Mouse (Mus musculus): ENCODE results near the gene Iqcg.
"Not testable (repeated sequence)": the region's sequence is repeated elsewhere in the genome, so short reads cannot be mapped to it uniquely, and the experiment has no call there.

Iqcg gene

GRCm38 (mm10) chr16:33056095-33056785 is at the start of gene Iqcg, which contains the start of gene Rpl35a:
Gene Iqcg, minus strand, starts transcription at chr16:33056218.
Gene Rpl35a, plus strand, starts transcription at chr16:33056453.
- peak; percentile 92 to 94 for DNase-seq

- DNase-seq: no peak
Observed at GRCm38 (mm10) chr16:33085666-33086065, 29.6 kb upstream of the Iqcg start.

GRCm38 (mm10) chr16:33083996-33084395 is 28.0 kb upstream of the Iqcg start:
- DNase-seq: no peak

- no peak for DNase-seq
Observed at GRCm38 (mm10) chr16:33082951-33083350, 26.9 kb upstream of the Iqcg start.

GRCm38 (mm10) chr16:33080063-33080462 is 24.0 kb upstream of the Iqcg start:
- no peak for DNase-seq

GRCm38 (mm10) chr16:33077069-33077627 is 21.1 kb upstream of the Iqcg start:
- DNase-seq: no peak

- DNase-seq: no peak
Observed at GRCm38 (mm10) chr16:33076078-33076477, 20.1 kb upstream of the Iqcg start.

GRCm38 (mm10) chr16:33074967-33075366 is 18.9 kb upstream of the Iqcg start:
- DNase-seq: no peak

GRCm38 (mm10) chr16:33072871-33073557 is 17.0 kb upstream of the Iqcg start:
- DNase-seq: no peak

- no peak for DNase-seq
Observed at GRCm38 (mm10) chr16:33070928-33071327, 14.9 kb upstream of the Iqcg start.

GRCm38 (mm10) chr16:33064636-33065035 is 8.6 kb upstream of the Iqcg start:
- peak in 1 of 2 experiments; percentile 8 for DNase-seq

- no peak for DNase-seq
Observed at GRCm38 (mm10) chr16:33063267-33063666, 7.2 kb upstream of the Iqcg start.

GRCm38 (mm10) chr16:33062682-33063131 is 6.7 kb upstream of the Iqcg start:
- no peak for DNase-seq

- DNase-seq: peak; percentile 93 to 95
Observed at GRCm38 (mm10) chr16:33062024-33062681, 6.1 kb upstream of the Iqcg start, which contains the start of gene Lmln. Gene Lmln, plus strand, starts transcription at chr16:33062521.

GRCm38 (mm10) chr16:33061400-33061799 is 5.4 kb upstream of the Iqcg start:
- DNase-seq: no peak

- no peak for DNase-seq
Observed at GRCm38 (mm10) chr16:33060926-33061325, 4.9 kb upstream of the Iqcg start.

- DNase-seq: no peak
Observed at GRCm38 (mm10) chr16:33059471-33059870, 3.5 kb upstream of the Iqcg start.

- not testable (repeated sequence) for DNase-seq
Observed at GRCm38 (mm10) chr16:33058656-33059055, 2.6 kb upstream of the Iqcg start.

GRCm38 (mm10) chr16:33058033-33058432 is 2.0 kb upstream of the Iqcg start:
- DNase-seq: no peak

- peak in 1 of 2 experiments; percentile 61 for DNase-seq
Observed at GRCm38 (mm10) chr16:33056786-33057185, 768 bp upstream of the Iqcg start.

- peak in 1 of 2 experiments; percentile 17 for DNase-seq
Observed at GRCm38 (mm10) chr16:33055655-33056054, 363 bp downstream of the Iqcg start.

- DNase-seq: not testable (repeated sequence)
Observed at GRCm38 (mm10) chr16:33054927-33055326, 1.1 kb downstream of the Iqcg start.

- DNase-seq: no peak
Observed at GRCm38 (mm10) chr16:33053141-33053540, 2.9 kb downstream of the Iqcg start.
